In the genomic region with DNA sequence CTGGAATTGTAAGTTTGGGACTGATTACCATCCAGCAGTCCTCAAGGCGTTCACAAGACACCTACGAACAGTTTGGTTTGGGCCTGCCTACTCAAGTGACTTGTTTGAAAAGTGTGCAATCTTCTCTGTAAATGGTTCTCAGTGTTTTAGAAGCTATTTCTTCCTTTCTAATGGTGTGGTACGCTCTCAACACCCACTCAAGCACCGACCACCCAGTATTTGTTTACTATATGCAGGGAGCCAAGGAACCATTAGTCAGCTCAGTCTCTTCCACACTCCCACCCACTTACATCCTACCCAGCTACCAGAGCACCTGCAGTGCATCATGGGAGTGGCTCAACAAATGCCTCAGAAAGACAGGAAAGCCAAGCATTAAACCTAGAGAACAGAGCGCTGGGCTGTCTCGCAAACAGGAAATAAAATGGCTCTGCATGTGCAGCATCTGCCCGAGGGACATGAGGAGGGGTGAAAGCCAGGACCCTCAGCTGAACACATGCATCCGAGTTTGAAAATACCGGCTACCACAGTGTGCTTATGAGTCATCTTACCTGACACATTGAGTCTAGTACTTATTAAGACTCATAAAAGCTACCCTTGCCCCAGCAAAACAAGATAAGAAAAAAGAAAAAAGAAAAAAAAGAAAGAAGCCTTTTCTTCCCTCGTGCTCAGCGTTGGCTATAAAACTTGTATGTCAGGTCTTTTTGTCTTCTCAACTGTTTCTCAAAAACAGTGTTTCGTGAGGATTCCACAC, we compare ENCODE assay signal across 18 mouse cellular contexts.
DNase-seq lines count a peak whose midpoint lies in the region; ATAC-seq and TF ChIP-seq lines count a peak whose summit lies in the region.
"Had no signal": no experiment of that assay in that cellular context is flagged by ENCODE, and none has a peak within 500 bp of the region (broad histone marks: within the 10 kb centered on the region; RNA-seq: fewer than 3 reads in every experiment).

No protein-coding gene starts in this region.

- intact Hi-C loops in left cerebral cortex, adult 2 months (cut with DNase I), result loop anchor here (10.0 kb wide), 1 partner anchor 203 kb away; the partner anchor contains the start of gene Nebl

- H3K4me2 ChIP-seq in forebrain, embryonic 14.5 days (ENCODE audit: low read length), result no peak overlapping the region
- H3K4me2 ChIP-seq: hindbrain, embryonic 15.5 days; limb, embryonic 12.5 days; liver, embryonic 15.5 days; neural tube, embryonic 13.5 days had no signal

- ATAC-seq in forebrain, embryonic 14.5 days, result no peak

- no peak for TF ChIP-seq CTCF in left cerebral cortex, adult 2 months (IDR thresholded peaks at IDR 0.05)

- H3K4me1 ChIP-seq in forebrain, embryonic 14.5 days (ENCODE audit: control insufficient read depth, insufficient read depth, low read length), result no peaks in the 10 kb centered on the region
- H3K4me1 ChIP-seq in hindbrain, embryonic 10.5 days (replicated peaks), result no peaks in the 10 kb centered on the region; the same call in 1 of the 2 replicates
- H3K4me1 ChIP-seq: hindbrain, embryonic 15.5 days; liver, embryonic 15.5 days; megakaryocyte, embryonic 14.5 days had no signal

- no peak overlapping the region for H3K9ac ChIP-seq in forebrain, embryonic 14.5 days (ENCODE audit: low read length)
- H3K9ac ChIP-seq: hindbrain, embryonic 15.5 days; limb, embryonic 12.5 days; liver, embryonic 15.5 days; neural tube, embryonic 13.5 days had no signal

- no peak overlapping the region for H3K4me3 ChIP-seq in left cerebral cortex, adult 2 months
- no peak overlapping the region for H3K4me3 ChIP-seq in forebrain, embryonic 14.5 days (ENCODE audit: low read depth, low read length)
- H3K4me3 ChIP-seq in hindbrain, embryonic 10.5 days, result no peak overlapping the region
- H3K4me3 ChIP-seq: erythroblast, embryonic 14.5 days; hindbrain, embryonic 15.5 days; limb, embryonic 12.5 days; liver, embryonic 15.5 days; megakaryocyte, embryonic 14.5 days; neural tube, embryonic 13.5 days had no signal

- H3K9me3 ChIP-seq in forebrain, embryonic 14.5 days (replicated peaks; ENCODE audit: control insufficient read depth, low read length), result no peaks in the 10 kb centered on the region
- H3K9me3 ChIP-seq in hindbrain, embryonic 10.5 days, result no peaks in the 10 kb centered on the region
- H3K9me3 ChIP-seq: hindbrain, embryonic 15.5 days; limb, embryonic 12.5 days; liver, embryonic 15.5 days; neural tube, embryonic 13.5 days had no signal

- H3K36me3 ChIP-seq in forebrain, embryonic 14.5 days (ENCODE audit: control insufficient read depth, insufficient read depth, low read length), result no peaks in the 10 kb centered on the region
- H3K36me3 ChIP-seq in hindbrain, embryonic 10.5 days, result no peaks in the 10 kb centered on the region
- H3K36me3 ChIP-seq: hindbrain, embryonic 15.5 days; limb, embryonic 12.5 days; liver, embryonic 15.5 days; neural tube, embryonic 13.5 days had no signal

- WGBS in forebrain, embryonic 14.5 days, result 91% methylated on average over 12 of the region's 12 CpGs
- WGBS in hindbrain, embryonic 10.5 days, result 87% methylated on average over 12 of the region's 12 CpGs

- H3K27ac ChIP-seq in left cerebral cortex, adult 2 months, result no peak overlapping the region
- H3K27ac ChIP-seq in forebrain, embryonic 14.5 days (ENCODE audit: low read depth, low read length), result no peak overlapping the region
- H3K27ac ChIP-seq in hindbrain, embryonic 10.5 days, result no peak overlapping the region
- H3K27ac ChIP-seq: hindbrain, embryonic 15.5 days; limb, embryonic 12.5 days; liver, embryonic 15.5 days; neural tube, embryonic 13.5 days had no signal

- H3K27me3 ChIP-seq in forebrain, embryonic 14.5 days (replicated peaks; ENCODE audit: control insufficient read depth, insufficient read depth, low read length), result no peaks in the 10 kb centered on the region
- no peaks in the 10 kb centered on the region for H3K27me3 ChIP-seq in hindbrain, embryonic 10.5 days (ENCODE audit: insufficient read depth, poor library complexity, severe bottlenecking)
- H3K27me3 ChIP-seq: hindbrain, embryonic 15.5 days; limb, embryonic 12.5 days; liver, embryonic 15.5 days; megakaryocyte, embryonic 14.5 days; neural tube, embryonic 13.5 days had no signal

- peak; percentile 39 for DNase-seq in layer of hippocampus, adult 11-12 months (ENCODE audit: low spot score)
- DNase-seq in layer of hippocampus, postnatal 10 days (ENCODE audit: low spot score in 2 of 2), result no peak
- peak; percentile 69 to 76 for DNase-seq in right cerebral cortex, adult 2 months (ENCODE audit: low spot score in 2 of 2)
- DNase-seq in right cerebral cortex, postnatal 10 days (ENCODE audit: low spot score in 2 of 2), result no peak
- DNase-seq in left cerebral cortex, adult 2 months (ENCODE audit: extremely low spot score in 1 of 2, low spot score in 2 of 2), result peak; percentile 37 to 48
- peak; percentile 81 for DNase-seq in telencephalon, adult 2 months (ENCODE audit: low read depth, low spot score)
- no peak for DNase-seq in forebrain, embryonic 14.5 days (ENCODE audit: low spot score)
- no peak for DNase-seq in hindbrain, embryonic 10.5 days (ENCODE audit: low spot score)
- DNase-seq: adrenal gland, postnatal 10 days; cerebellum, postnatal 14 days; heart, adult 18-20 months; kidney, adult 9 months had no signal

Comparison
In these comparisons a context has a peak if more than half of its experiments do, and no peak if none do; other contexts are left out.
1. DNase-seq: peak in layer of hippocampus, adult 11-12 months (single experiment), right cerebral cortex, adult 2 months (2 of 2), left cerebral cortex, adult 2 months (2 of 2) and telencephalon, adult 2 months (single experiment); none in layer of hippocampus, postnatal 10 days (0 of 2), right cerebral cortex, postnatal 10 days (0 of 2), forebrain, embryonic 14.5 days (single experiment) and hindbrain, embryonic 10.5 days (single experiment).